Mouse (Mus musculus) heart, adult 18-20 months (tissue): ENCODE data around the gene Dcxr. TPM values are rescaled to one million over a fixed set of nuclear protein-coding genes. Genes with fewer than 3 reads are reported as not detected.

Experiments
- total RNA-seq, 2 experiments: library from RNA; stranded (reverse); gene quantifications; 2 replicates each; pipeline ENCODE4 v1.2.3; 2021

Dcxr gene
- total RNA-seq, 2 experiments from 2014 or later = 16.6 to 16.7 TPM

Other genes starting within 250 kb of the Dcxr start
- 100 to 1,000 TPM; 245 to 267 TPM for gene Mrpl12, start 242.7 kb downstream of the Dcxr start, total RNA-seq
- gene Slc25a10, start 235.4 kb downstream of the Dcxr start, total RNA-seq = 10 to 100 TPM; 15.4 to 15.9 TPM
- gene Gcgr, start 196.6 kb downstream of the Dcxr start, total RNA-seq = under 1 TPM; 0.93 to 0.94 TPM
- gene Mcrip1, start 177.6 kb downstream of the Dcxr start, total RNA-seq = 10 to 100 TPM; 39.1 to 44.1 TPM
- under 1 TPM in 1 of 2 experiments, not detected in 1; 0.35 TPM for gene Ppp1r27, start 176.1 kb downstream of the Dcxr start, total RNA-seq
- 100 to 1,000 TPM; 230 TPM for gene P4hb, start 154.0 kb downstream of the Dcxr start, total RNA-seq
- gene Arhgdia, start 145.7 kb downstream of the Dcxr start, total RNA-seq = 100 to 1,000 TPM; 133 to 144 TPM
- gene Alyref, start 128.9 kb downstream of the Dcxr start, total RNA-seq = 10 to 100 TPM; 44.1 to 46.9 TPM
- 10 to 100 TPM; 84.4 to 89.0 TPM for gene Anapc11, start 128.9 kb downstream of the Dcxr start, total RNA-seq
- not detected for gene Npb, start 118.8 kb downstream of the Dcxr start, total RNA-seq
- gene Pcyt2, start 109.3 kb downstream of the Dcxr start, total RNA-seq = 10 to 100 TPM; 47.2 to 51.2 TPM
- 1 to 10 TPM; 6.9 to 8.9 TPM for gene Sirt7, start 102.0 kb downstream of the Dcxr start, total RNA-seq
- gene Mafg, start 93.7 kb downstream of the Dcxr start, total RNA-seq = 10 to 100 TPM; 33.7 to 35.7 TPM
- 1 to 10 TPM; 1.1 to 1.3 TPM for gene Pycr1, start 83.5 kb downstream of the Dcxr start, total RNA-seq
- 10 to 100 TPM; 77.0 to 81.2 TPM for gene Myadml2, start 79.1 kb downstream of the Dcxr start, total RNA-seq
- gene Notum, start 66.1 kb downstream of the Dcxr start, total RNA-seq = under 1 TPM in 1 of 2 experiments, not detected in 1; 0.33 TPM
- 10 to 100 TPM; 28.5 to 31.3 TPM for gene Aspscr1, start 54.3 kb downstream of the Dcxr start, total RNA-seq
- gene Cenpx, start 13.5 kb downstream of the Dcxr start, total RNA-seq = 10 to 100 TPM; 32.5 to 34.2 TPM
- 1 to 10 TPM; 3.8 to 4.3 TPM for gene Lrrc45, start 13.4 kb downstream of the Dcxr start, total RNA-seq
- 1 to 10 TPM; 1.1 to 1.3 TPM for gene Rac3, start 5.8 kb downstream of the Dcxr start, total RNA-seq
- gene Cbr2, start 4.8 kb upstream of the Dcxr start, total RNA-seq = 10 to 100 TPM; 20.9 to 82.2 TPM
- 10 to 100 TPM; 23.6 to 49.8 TPM for gene Hmga1b, start 35.5 kb upstream of the Dcxr start, total RNA-seq
- 10 to 100 TPM; 11.4 to 11.5 TPM for gene Rfng, start 56.9 kb upstream of the Dcxr start, total RNA-seq
- 10 to 100 TPM; 54.8 to 55.9 TPM for gene Gps1, start 57.0 kb upstream of the Dcxr start, total RNA-seq
- gene Dus1l, start 69.1 kb upstream of the Dcxr start, total RNA-seq = 10 to 100 TPM; 22.4 to 30.3 TPM
- 100 to 1,000 TPM in 1 of 2 experiments, 10 to 100 TPM in 1; 41.4 to 258 TPM for gene Fasn, start 97.3 kb upstream of the Dcxr start, total RNA-seq
- gene Ccdc57, start 205.6 kb upstream of the Dcxr start, total RNA-seq = under 1 TPM; 0.65 to 0.77 TPM
- under 1 TPM; 0.77 to 0.87 TPM for gene Slc16a3, start 221.2 kb upstream of the Dcxr start, total RNA-seq